ENCODE assay signal across 17 mouse cellular contexts in the genomic region with DNA sequence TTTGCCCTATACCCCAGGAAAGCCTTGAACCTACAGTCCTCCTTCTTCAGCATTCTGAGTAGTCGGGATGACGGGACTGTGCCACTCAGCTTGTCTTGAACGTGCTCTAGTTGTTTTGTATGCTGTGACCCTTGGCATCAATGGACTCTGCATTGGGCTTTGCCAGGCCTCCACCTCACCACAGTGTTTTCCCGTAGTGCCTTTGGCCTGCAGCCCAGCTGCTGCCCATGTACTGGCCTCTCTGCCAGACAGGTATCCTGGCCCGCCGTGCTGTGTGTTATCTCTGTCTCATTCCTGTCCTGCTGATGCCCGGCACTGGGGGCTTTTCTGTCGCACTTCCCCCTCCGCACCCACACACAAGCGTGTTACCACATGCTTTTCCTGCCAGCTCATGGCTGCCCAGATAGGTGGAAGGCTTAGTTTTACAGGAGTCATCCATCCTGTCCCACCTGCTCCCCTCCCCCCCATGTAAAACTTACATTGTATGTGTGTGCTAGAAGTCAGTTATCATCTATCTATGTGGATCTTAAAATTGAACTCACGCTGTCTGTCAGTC. TPM values are rescaled to one million over a fixed set of nuclear protein-coding genes. Genes with fewer than 3 reads are reported as not detected.
A peak's percentile ranks its signal among the peaks of the same experiment; 100 is the strongest.
DNase-seq lines count a peak whose midpoint lies in the region; ATAC-seq and TF ChIP-seq lines count a peak whose summit lies in the region.
"Had no signal": no experiment of that assay in that cellular context is flagged by ENCODE, and none has a peak within 500 bp of the region (broad histone marks: within the 10 kb centered on the region; RNA-seq: fewer than 3 reads in every experiment).

No protein-coding gene starts in this region.

- H3K27me3 ChIP-seq in heart, adult 2 months (ENCODE audit: control insufficient read depth, insufficient read depth, low read length): no peaks in the 10 kb centered on the region
- no peaks in the 10 kb centered on the region for H3K27me3 ChIP-seq in heart, embryonic 10.5 days (ENCODE audit: insufficient read depth, poor library complexity, severe bottlenecking)
- no peaks in the 10 kb centered on the region for H3K27me3 ChIP-seq in liver, adult 2 months (ENCODE audit: control insufficient read depth, insufficient read depth, low read length)
- H3K27me3 ChIP-seq in liver, postnatal 0 days (ENCODE audit: insufficient read depth, low read length): no peaks in the 10 kb centered on the region
- H3K27me3 ChIP-seq in heart, postnatal 0 days (ENCODE audit: control insufficient read depth, insufficient read depth, low read length): no peaks in the 10 kb centered on the region
- H3K27me3 ChIP-seq in liver, embryonic 15.5 days: no peaks in the 10 kb centered on the region
- H3K27me3 ChIP-seq: intestine, embryonic 15.5 days; limb, embryonic 12.5 days; midbrain, embryonic 12.5 days had no signal

- H3K27ac ChIP-seq in heart, adult 2 months: no peak overlapping the region
- no peak overlapping the region for H3K27ac ChIP-seq in heart, embryonic 10.5 days
- H3K27ac ChIP-seq in liver, adult 2 months (replicated peaks; ENCODE audit: insufficient read depth, low read depth, low read length): 0 out of 2 replicates have a peak overlapping the region, but pooled peaks have one; percentile 5
- no peak overlapping the region for H3K27ac ChIP-seq in liver, postnatal 0 days (ENCODE audit: low read depth)
- no peak overlapping the region for H3K27ac ChIP-seq in heart, postnatal 0 days (ENCODE audit: low read depth)
- H3K27ac ChIP-seq in liver, embryonic 15.5 days (replicated peaks): peak overlapping the region; percentile 74
- H3K27ac ChIP-seq: intestine, embryonic 15.5 days; limb, embryonic 12.5 days; midbrain, embryonic 12.5 days had no signal

- intact Hi-C loops in heart, adult 2 months (cut with DNase I): no loop called here

- TF ChIP-seq EP300 in heart, adult 2 months (IDR thresholded peaks at IDR 0.05; ENCODE audit: insufficient read depth, low read depth, low read length): no peak
- no peak for TF ChIP-seq EP300 in liver, postnatal 0 days (IDR thresholded peaks at IDR 0.05; ENCODE audit: low read depth)
- TF ChIP-seq EP300 in heart, postnatal 0 days (IDR thresholded peaks at IDR 0.05; ENCODE audit: low read depth): no peak

- no peak overlapping the region for H3K4me2 ChIP-seq in liver, postnatal 0 days (ENCODE audit: low read depth, low read length)
- H3K4me2 ChIP-seq in heart, postnatal 0 days (ENCODE audit: low read depth, low read length): no peak overlapping the region
- no peak overlapping the region; the same call in 1 of the 2 replicates for H3K4me2 ChIP-seq in liver, embryonic 15.5 days
- H3K4me2 ChIP-seq: intestine, embryonic 15.5 days; limb, embryonic 12.5 days; midbrain, embryonic 12.5 days had no signal

- no peak for ATAC-seq in liver, postnatal 0 days
- ATAC-seq in heart, postnatal 0 days (ENCODE audit: insufficient read depth, low read depth): peak; percentile 78
- no peak for ATAC-seq in liver, embryonic 15.5 days (ENCODE audit: insufficient read depth)
- ATAC-seq: activated CD4-positive, CD25-positive, alpha-beta regulatory T cell, adult 4 months; CD4-positive, CD25-positive, alpha-beta regulatory T cell, adult 4 months; intestine, embryonic 15.5 days had no signal

- TF ChIP-seq CTCF in heart, adult 2 months (IDR thresholded peaks at IDR 0.05): no peak
- no peak for TF ChIP-seq CTCF in liver, adult 2 months (IDR thresholded peaks at IDR 0.05; ENCODE audit: low read depth, low read length)
- no peak for TF ChIP-seq CTCF in liver, postnatal 0 days (IDR thresholded peaks at IDR 0.05; ENCODE audit: low read depth)
- no peak for TF ChIP-seq CTCF in heart, postnatal 0 days (IDR thresholded peaks at IDR 0.05; ENCODE audit: low read depth)

- no peak overlapping the region for H3K4me3 ChIP-seq in heart, adult 2 months
- no peak overlapping the region for H3K4me3 ChIP-seq in heart, embryonic 10.5 days
- H3K4me3 ChIP-seq in liver, adult 2 months (ENCODE audit: insufficient read depth, low read depth, low read length): no peak overlapping the region
- no peak overlapping the region for H3K4me3 ChIP-seq in liver, postnatal 0 days (ENCODE audit: low read depth, low read length)
- H3K4me3 ChIP-seq in heart, postnatal 0 days (ENCODE audit: low read depth, low read length): no peak overlapping the region
- no peak overlapping the region for H3K4me3 ChIP-seq in liver, embryonic 15.5 days (replicated peaks)
- H3K4me3 ChIP-seq: intestine, embryonic 15.5 days; limb, embryonic 12.5 days; midbrain, embryonic 12.5 days had no signal

- H3K9ac ChIP-seq in heart, adult 2 months (ENCODE audit: low read depth, low read length): no peak overlapping the region
- no peak overlapping the region for H3K9ac ChIP-seq in liver, adult 2 months (ENCODE audit: low read depth, low read length)
- H3K9ac ChIP-seq in liver, postnatal 0 days (replicated peaks): no peak overlapping the region
- no peak overlapping the region for H3K9ac ChIP-seq in heart, postnatal 0 days (replicated peaks; ENCODE audit: low read depth, low read length)
- H3K9ac ChIP-seq in liver, embryonic 15.5 days: no peak overlapping the region
- H3K9ac ChIP-seq: intestine, embryonic 15.5 days; midbrain, embryonic 12.5 days had no signal

- TF ChIP-seq POLR2A in heart, adult 2 months (IDR thresholded peaks at IDR 0.05; ENCODE audit: insufficient read depth, low read depth, low read length): no peak
- no peak for TF ChIP-seq POLR2A in liver, adult 2 months (IDR thresholded peaks at IDR 0.05; ENCODE audit: extremely low read depth, insufficient read depth, low read length)

- H3K36me3 ChIP-seq in heart, adult 2 months (ENCODE audit: control insufficient read depth, insufficient read depth, low read length): no peaks in the 10 kb centered on the region
- H3K36me3 ChIP-seq in heart, embryonic 10.5 days: peaks cover 91% of the 10 kb centered on the region
- peaks cover 3% of the 10 kb centered on the region; the same call in 1 of the 2 replicates for H3K36me3 ChIP-seq in liver, adult 2 months (ENCODE audit: control insufficient read depth, insufficient read depth, low read length)
- peaks cover 49% of the 10 kb centered on the region for H3K36me3 ChIP-seq in liver, postnatal 0 days (replicated peaks; ENCODE audit: insufficient read depth, low read length)
- H3K36me3 ChIP-seq in heart, postnatal 0 days (replicated peaks; ENCODE audit: control insufficient read depth, insufficient read depth, low read length): peaks cover 39% of the 10 kb centered on the region
- peaks cover 86% of the 10 kb centered on the region for H3K36me3 ChIP-seq in liver, embryonic 15.5 days (replicated peaks)

- peak; percentile 46 to 64 for DNase-seq in heart, adult 2 months
- no peak for DNase-seq in heart, embryonic 10.5 days (ENCODE audit: low spot score)
- peak; percentile 83 for DNase-seq in liver, adult 2 months (ENCODE audit: extremely low read depth, low read depth, low spot score)
- no peak for DNase-seq in liver, postnatal 0 days
- DNase-seq in heart, postnatal 0 days (ENCODE audit: low spot score): peak; percentile 12
- no peak for DNase-seq in gastrocnemius, postnatal 25 days
- DNase-seq in urinary bladder, adult 2 months (ENCODE audit: low spot score): no peak
- DNase-seq: layer of hippocampus, postnatal 36 days; lung, postnatal 14 days had no signal

- no peaks in the 10 kb centered on the region for H3K4me1 ChIP-seq in heart, adult 2 months (ENCODE audit: control insufficient read depth, insufficient read depth, low read length)
- peaks cover 15% of the 10 kb centered on the region for H3K4me1 ChIP-seq in heart, embryonic 10.5 days
- H3K4me1 ChIP-seq in liver, adult 2 months (ENCODE audit: control insufficient read depth, insufficient read depth, low read length): peaks cover 5% of the 10 kb centered on the region
- H3K4me1 ChIP-seq in liver, postnatal 0 days (ENCODE audit: insufficient read depth): peaks cover 7% of the 10 kb centered on the region
- 0 out of 2 replicates have a peak, but pooled peaks cover 5% of the 10 kb centered on the region for H3K4me1 ChIP-seq in heart, postnatal 0 days (ENCODE audit: control insufficient read depth, insufficient read depth)
- peaks cover 26% of the 10 kb centered on the region for H3K4me1 ChIP-seq in liver, embryonic 15.5 days (replicated peaks)
- H3K4me1 ChIP-seq: intestine, embryonic 15.5 days; limb, embryonic 12.5 days; midbrain, embryonic 12.5 days had no signal

- WGBS in heart, adult 2 months: 57% methylated on average over 11 of the region's 11 CpGs
- WGBS in heart, embryonic 10.5 days: 88% methylated on average over 11 of the region's 11 CpGs
- 45% methylated on average over 11 of the region's 11 CpGs for WGBS in liver, adult 2 months
- 71% methylated on average over 11 of the region's 11 CpGs for WGBS in liver, postnatal 0 days (ENCODE audit: insufficient replicate concordance)
- 37% methylated on average over 11 of the region's 11 CpGs for WGBS in heart, postnatal 0 days
- 59% methylated on average over 11 of the region's 11 CpGs for WGBS in liver, embryonic 15.5 days (ENCODE audit: insufficient replicate concordance)

- no peaks in the 10 kb centered on the region for H3K9me3 ChIP-seq in heart, embryonic 10.5 days
- H3K9me3 ChIP-seq in liver, postnatal 0 days (ENCODE audit: low read length): no peaks in the 10 kb centered on the region
- no peaks in the 10 kb centered on the region for H3K9me3 ChIP-seq in heart, postnatal 0 days (replicated peaks; ENCODE audit: control insufficient read depth, low read length)
- H3K9me3 ChIP-seq in liver, embryonic 15.5 days (replicated peaks): no peaks in the 10 kb centered on the region
- H3K9me3 ChIP-seq: intestine, embryonic 15.5 days; limb, embryonic 12.5 days; midbrain, embryonic 12.5 days had no signal

- H3K79me2 ChIP-seq in heart, adult 2 months (replicated peaks; ENCODE audit: control insufficient read depth, insufficient read depth, low read length): no peaks in the 10 kb centered on the region
- H3K79me2 ChIP-seq in liver, adult 2 months (ENCODE audit: control insufficient read depth, insufficient read depth, low read length): no peaks in the 10 kb centered on the region

RNA-seq across cellular contexts. Expression of gene Rfc2, which starts 10.9 kb away (rescaled TPM):
- 10 to 100 TPM; 21.0 to 24.6 TPM for total RNA-seq in heart, adult 2 months (2021)
- polyA plus RNA-seq in heart, adult 2 months (2012; rRNA removed): 32.5 and 44.8 TPM in 2 replicates
- 271 and 300 TPM in 2 replicates for polyA plus RNA-seq in heart, embryonic 10.5 days (2016; fragmentation: Nextera tagmentation; extraction: Ambion mirVana)
- 15.3 and 25.1 TPM in 2 replicates for total RNA-seq in liver, adult 2 months (2014; rRNA removed)
- 22.6 and 24.4 TPM in 2 replicates for polyA plus RNA-seq in liver, adult 2 months (2012; rRNA removed)
- polyA plus RNA-seq in liver, postnatal 0 days (2015; fragmentation: Nextera tagmentation; extraction: Ambion mirVana): 75.4 and 81.4 TPM in 2 replicates
- total RNA-seq in heart, postnatal 0 days (2014; rRNA removed; ENCODE audit: low replicate concordance): 53.1 and 64.6 TPM in 2 replicates
- polyA plus RNA-seq in heart, postnatal 0 days (2015; fragmentation: Nextera tagmentation; extraction: Ambion mirVana): 92.1 and 99.5 TPM in 2 replicates
- 157 and 158 TPM in 2 replicates for polyA plus RNA-seq in liver, embryonic 15.5 days (2015; fragmentation: Nextera tagmentation; extraction: Ambion mirVana)
- total RNA-seq in gastrocnemius, postnatal 25 days (2021): 10 to 100 TPM; 13.9 to 14.1 TPM
- polyA plus RNA-seq in urinary bladder, adult 2 months (2012; rRNA removed): 69.2 and 82.6 TPM in 2 replicates

RNA-seq across cellular contexts. Expression of gene Lat2, which starts 22.7 kb away (rescaled TPM):
- 1 to 10 TPM; 1.1 to 1.6 TPM for total RNA-seq in heart, adult 2 months (2021)
- 2.0 and 3.3 TPM in 2 replicates for polyA plus RNA-seq in heart, adult 2 months (2012; rRNA removed)
- 2.9 and 4.1 TPM in 2 replicates for polyA plus RNA-seq in heart, embryonic 10.5 days (2016; fragmentation: Nextera tagmentation; extraction: Ambion mirVana)
- total RNA-seq in liver, adult 2 months (2014; rRNA removed): 0.60 and 1.0 TPM in 2 replicates
- 0.51 and 1.4 TPM in 2 replicates for polyA plus RNA-seq in liver, adult 2 months (2012; rRNA removed)
- polyA plus RNA-seq in liver, postnatal 0 days (2015; fragmentation: Nextera tagmentation; extraction: Ambion mirVana): 2.4 TPM in 2 replicates
- total RNA-seq in heart, postnatal 0 days (2014; rRNA removed; ENCODE audit: low replicate concordance): 0.97 and 10.7 TPM in 2 replicates
- 1.9 and 2.8 TPM in 2 replicates for polyA plus RNA-seq in heart, postnatal 0 days (2015; fragmentation: Nextera tagmentation; extraction: Ambion mirVana)
- polyA plus RNA-seq in liver, embryonic 15.5 days (2015; fragmentation: Nextera tagmentation; extraction: Ambion mirVana): 2.2 and 2.6 TPM in 2 replicates
- total RNA-seq in gastrocnemius, postnatal 25 days (2021): under 1 TPM; 0.41 to 0.99 TPM
- polyA plus RNA-seq in urinary bladder, adult 2 months (2012; rRNA removed): 6.9 TPM in 2 replicates

RNA-seq across cellular contexts. Expression of gene Syna, which starts 32.1 kb away (rescaled TPM):
- not detected for total RNA-seq in heart, adult 2 months (2021)
- polyA plus RNA-seq in heart, adult 2 months (2012; rRNA removed): not detected in 2 replicates
- polyA plus RNA-seq in heart, embryonic 10.5 days (2016; fragmentation: Nextera tagmentation; extraction: Ambion mirVana): not detected in 2 replicates
- total RNA-seq in liver, adult 2 months (2014; rRNA removed): not detected in 2 replicates
- polyA plus RNA-seq in liver, adult 2 months (2012; rRNA removed): not detected in 2 replicates
- polyA plus RNA-seq in liver, postnatal 0 days (2015; fragmentation: Nextera tagmentation; extraction: Ambion mirVana): not detected in 2 replicates
- not detected in 2 replicates for total RNA-seq in heart, postnatal 0 days (2014; rRNA removed; ENCODE audit: low replicate concordance)
- not detected in 2 replicates for polyA plus RNA-seq in heart, postnatal 0 days (2015; fragmentation: Nextera tagmentation; extraction: Ambion mirVana)
- not detected in 2 replicates for polyA plus RNA-seq in liver, embryonic 15.5 days (2015; fragmentation: Nextera tagmentation; extraction: Ambion mirVana)
- not detected for total RNA-seq in gastrocnemius, postnatal 25 days (2021)
- 0.09 and 0.10 TPM in 2 replicates for polyA plus RNA-seq in urinary bladder, adult 2 months (2012; rRNA removed)
- polyA plus RNA-seq: heart, embryonic 14.5 days; limb, embryonic 12.5 days; neural tube, embryonic 11.5 days had no signal

RNA-seq across cellular contexts. Expression of gene Clip2, which starts 39.9 kb away (rescaled TPM):
- 1 to 10 TPM; 7.0 to 8.0 TPM for total RNA-seq in heart, adult 2 months (2021)
- polyA plus RNA-seq in heart, adult 2 months (2012; rRNA removed): 6.2 and 9.8 TPM in 2 replicates
- 2.1 TPM in 2 replicates for polyA plus RNA-seq in heart, embryonic 10.5 days (2016; fragmentation: Nextera tagmentation; extraction: Ambion mirVana)
- 0.92 and 2.8 TPM in 2 replicates for total RNA-seq in liver, adult 2 months (2014; rRNA removed)
- polyA plus RNA-seq in liver, adult 2 months (2012; rRNA removed): 1.6 and 1.7 TPM in 2 replicates
- polyA plus RNA-seq in liver, postnatal 0 days (2015; fragmentation: Nextera tagmentation; extraction: Ambion mirVana): 0.21 and 0.29 TPM in 2 replicates
- 11.3 and 14.0 TPM in 2 replicates for total RNA-seq in heart, postnatal 0 days (2014; rRNA removed; ENCODE audit: low replicate concordance)
- polyA plus RNA-seq in heart, postnatal 0 days (2015; fragmentation: Nextera tagmentation; extraction: Ambion mirVana): 0.86 and 0.87 TPM in 2 replicates
- 0.46 and 0.50 TPM in 2 replicates for polyA plus RNA-seq in liver, embryonic 15.5 days (2015; fragmentation: Nextera tagmentation; extraction: Ambion mirVana)
- total RNA-seq in gastrocnemius, postnatal 25 days (2021): 1 to 10 TPM; 3.6 to 4.0 TPM
- polyA plus RNA-seq in urinary bladder, adult 2 months (2012; rRNA removed): 11.1 and 15.6 TPM in 2 replicates

RNA-seq across cellular contexts. Expression of gene Eif4h, which starts 47.2 kb away (rescaled TPM):
- total RNA-seq in heart, adult 2 months (2021): 100 to 1,000 TPM; 126 to 137 TPM
- polyA plus RNA-seq in heart, adult 2 months (2012; rRNA removed): 131 and 179 TPM in 2 replicates
- polyA plus RNA-seq in heart, embryonic 10.5 days (2016; fragmentation: Nextera tagmentation; extraction: Ambion mirVana): 435 and 453 TPM in 2 replicates
- 139 and 146 TPM in 2 replicates for total RNA-seq in liver, adult 2 months (2014; rRNA removed)
- 127 and 134 TPM in 2 replicates for polyA plus RNA-seq in liver, adult 2 months (2012; rRNA removed)
- polyA plus RNA-seq in liver, postnatal 0 days (2015; fragmentation: Nextera tagmentation; extraction: Ambion mirVana): 124 and 132 TPM in 2 replicates
- 430 and 516 TPM in 2 replicates for total RNA-seq in heart, postnatal 0 days (2014; rRNA removed; ENCODE audit: low replicate concordance)
- polyA plus RNA-seq in heart, postnatal 0 days (2015; fragmentation: Nextera tagmentation; extraction: Ambion mirVana): 230 and 241 TPM in 2 replicates
- 171 and 194 TPM in 2 replicates for polyA plus RNA-seq in liver, embryonic 15.5 days (2015; fragmentation: Nextera tagmentation; extraction: Ambion mirVana)
- 10 to 100 TPM; 85.7 to 97.7 TPM for total RNA-seq in gastrocnemius, postnatal 25 days (2021)
- polyA plus RNA-seq in urinary bladder, adult 2 months (2012; rRNA removed): 221 and 232 TPM in 2 replicates

Comparison
In these comparisons a context has a peak if more than half of its experiments do, and no peak if none do; other contexts are left out.
1. DNase-seq: peak in heart, adult 2 months (2 of 2), liver, adult 2 months (single experiment) and heart, postnatal 0 days (single experiment); none in heart, embryonic 10.5 days (single experiment), liver, postnatal 0 days (single experiment), gastrocnemius, postnatal 25 days (single experiment) and urinary bladder, adult 2 months (single experiment).
2. H3K27ac ChIP-seq: peak in liver, adult 2 months (single experiment) and liver, embryonic 15.5 days (single experiment); none in heart, adult 2 months (single experiment), heart, embryonic 10.5 days (single experiment), liver, postnatal 0 days (single experiment) and heart, postnatal 0 days (single experiment).